Mouse (Mus musculus): Measurements from ENCODE around the gene Cgrrf1. TPM values are rescaled to one million over a fixed set of nuclear protein-coding genes. Genes with fewer than 3 reads are reported as not detected.

The Cgrrf1 gene
- total RNA-seq, 1 experiment from 2014 or later, result 11.6 TPM

- no peak for ATAC-seq (ENCODE audit: extremely low read depth, insufficient number of reproducible peaks, low FRiP score, poor library complexity, severe bottlenecking)
These were observed 52.0 kb downstream of the Cgrrf1 start for GRCm38 (mm10) chr14:46883871-46884441.

- ATAC-seq (ENCODE audit: extremely low read depth, insufficient number of reproducible peaks, low FRiP score, poor library complexity, severe bottlenecking), result no peak
These were observed 52.9 kb downstream of the Cgrrf1 start for GRCm38 (mm10) chr14:46884701-46885428.

GRCm38 (mm10) chr14:46885429-46885755 is 53.5 kb downstream of the Cgrrf1 start:
- no peak for ATAC-seq (ENCODE audit: extremely low read depth, insufficient number of reproducible peaks, low FRiP score, poor library complexity, severe bottlenecking)

GRCm38 (mm10) chr14:46885891-46886301 is 54.0 kb downstream of the Cgrrf1 start:
- ATAC-seq (ENCODE audit: extremely low read depth, insufficient number of reproducible peaks, low FRiP score, poor library complexity, severe bottlenecking), result no peak

GRCm38 (mm10) chr14:46889096-46889495 is 57.2 kb downstream of the Cgrrf1 start:
- ATAC-seq (ENCODE audit: extremely low read depth, insufficient number of reproducible peaks, low FRiP score, poor library complexity, severe bottlenecking), result no peak

GRCm38 (mm10) chr14:46893961-46894360 is 62.0 kb downstream of the Cgrrf1 start:
- no peak for ATAC-seq (ENCODE audit: extremely low read depth, insufficient number of reproducible peaks, low FRiP score, poor library complexity, severe bottlenecking)

GRCm38 (mm10) chr14:46897953-46898352 is 66.0 kb downstream of the Cgrrf1 start:
- no peak for ATAC-seq (ENCODE audit: extremely low read depth, insufficient number of reproducible peaks, low FRiP score, poor library complexity, severe bottlenecking)

- ATAC-seq (ENCODE audit: extremely low read depth, insufficient number of reproducible peaks, low FRiP score, poor library complexity, severe bottlenecking), result no peak
These were observed 66.7 kb downstream of the Cgrrf1 start for GRCm38 (mm10) chr14:46898626-46899025.

- ATAC-seq (ENCODE audit: extremely low read depth, insufficient number of reproducible peaks, low FRiP score, poor library complexity, severe bottlenecking), result no peak
These were observed 70.7 kb downstream of the Cgrrf1 start for GRCm38 (mm10) chr14:46902498-46903087.

Other genes starting within 250 kb of the Cgrrf1 start
- gene Cdkn3, start 71.6 kb upstream of the Cgrrf1 start, total RNA-seq (2017), result 2.1 and 4.3 TPM in 2 replicates
- gene Cnih1, start 43.7 kb upstream of the Cgrrf1 start, total RNA-seq (2017), result 18.7 TPM in 2 replicates
- 117 and 122 TPM in 2 replicates for gene Gmfb, start 9.9 kb upstream of the Cgrrf1 start, total RNA-seq (2017)
- gene Samd4, start 50.7 kb downstream of the Cgrrf1 start, total RNA-seq (2017), result not detected in 2 replicates

All from neutrophil, adult 5-6 weeks (primary cell).